Mouse (Mus musculus) liver, adult 2 months (tissue): ENCODE measurements around the gene Ankmy2.

Experiments
- CTCF ChIP-seq: fragments of 200-500 bp; IDR thresholded peaks from 2 replicates; pipeline ENCODE4 v1.5.1; 2011; ENCODE audit warnings: low read depth, low read length, control low read depth
- POLR2A ChIP-seq: fragments of 200-500 bp; IDR thresholded peaks from 2 replicates; pipeline ENCODE4 v1.6.1; 2011; ENCODE audit warnings: low read length, control low read depth; ENCODE audit not compliant: insufficient read depth; ENCODE audit errors: extremely low read depth

- TF ChIP-seq POLR2A, result no peak
- TF ChIP-seq CTCF, result no peak
Measured at GRCm38 (mm10) chr12:36117161-36117560, 39.8 kb upstream of the Ankmy2 start.
